9 mouse cellular contexts compared by ENCODE assay signal in the genomic region with DNA sequence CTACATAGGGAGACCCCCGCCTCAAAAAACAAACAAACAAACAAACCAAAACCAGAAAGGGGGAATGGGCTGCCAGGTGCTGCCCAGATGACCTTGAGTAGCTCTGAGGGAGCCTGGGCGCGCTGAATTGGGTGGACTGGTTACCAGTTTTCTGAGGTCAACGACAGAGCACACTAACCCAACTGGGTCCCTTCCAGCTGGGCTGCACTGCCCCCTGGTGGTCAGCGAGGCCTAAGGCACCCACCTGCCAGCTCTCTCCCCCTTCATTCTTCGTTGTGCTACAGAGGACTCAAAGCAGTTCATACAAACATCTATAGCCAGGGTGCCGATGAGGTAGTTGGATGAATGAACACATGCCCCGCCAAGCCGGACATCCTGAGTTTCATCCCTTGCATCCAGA. TPM values are rescaled to one million over a fixed set of nuclear protein-coding genes. Genes with fewer than 3 reads are reported as not detected.
DNase-seq lines count a peak whose midpoint lies in the region; ATAC-seq and TF ChIP-seq lines count a peak whose summit lies in the region.
"Had no signal": no experiment of that assay in that cellular context is flagged by ENCODE, and none has a peak within 500 bp of the region (broad histone marks: within the 10 kb centered on the region; RNA-seq: fewer than 3 reads in every experiment).

No protein-coding gene starts in this region.

- H3K4me1 ChIP-seq in midbrain, embryonic 10.5 days = peaks cover 10% of the 10 kb centered on the region
- no peaks in the 10 kb centered on the region for H3K4me1 ChIP-seq in midbrain, embryonic 16.5 days (ENCODE audit: control insufficient read depth, insufficient read depth, low read length)
- no peaks in the 10 kb centered on the region; the same call in 1 of the 2 replicates for H3K4me1 ChIP-seq in liver, postnatal 0 days (ENCODE audit: insufficient read depth)

- TF ChIP-seq EP300 in liver, postnatal 0 days (IDR thresholded peaks at IDR 0.05; ENCODE audit: low read depth) = no peak

- no peaks in the 10 kb centered on the region for H3K9me3 ChIP-seq in midbrain, embryonic 10.5 days (replicated peaks)
- H3K9me3 ChIP-seq in midbrain, embryonic 16.5 days (replicated peaks; ENCODE audit: control insufficient read depth, low read length, poor library complexity, severe bottlenecking) = no peaks in the 10 kb centered on the region
- no peaks in the 10 kb centered on the region for H3K9me3 ChIP-seq in liver, postnatal 0 days (ENCODE audit: low read length)

- H3K36me3 ChIP-seq in midbrain, embryonic 10.5 days = no peaks in the 10 kb centered on the region
- H3K36me3 ChIP-seq in midbrain, embryonic 16.5 days (ENCODE audit: control insufficient read depth, insufficient read depth, low read length) = no peaks in the 10 kb centered on the region
- no peaks in the 10 kb centered on the region for H3K36me3 ChIP-seq in liver, postnatal 0 days (replicated peaks; ENCODE audit: insufficient read depth, low read length)

- H3K27ac ChIP-seq in midbrain, embryonic 10.5 days (replicated peaks) = no peak overlapping the region
- no peak overlapping the region for H3K27ac ChIP-seq in midbrain, embryonic 16.5 days (ENCODE audit: low read length)
- no peak overlapping the region for H3K27ac ChIP-seq in liver, postnatal 0 days (ENCODE audit: low read depth)

- peak; percentile 99 for TF ChIP-seq CTCF in liver, postnatal 0 days (IDR thresholded peaks at IDR 0.05; ENCODE audit: low read depth)

- no peak for ATAC-seq in midbrain, embryonic 16.5 days
- peak; percentile 89 for ATAC-seq in liver, postnatal 0 days

- peak; percentile 75 for DNase-seq in midbrain, embryonic 10.5 days (ENCODE audit: low spot score)
- DNase-seq in c-Kit-positive CD71-negative TER-119-negative erythroid progenitor cells, embryonic 14.5 days (ENCODE audit: low read depth) = peak; percentile 81
- peak; percentile 45 to 53 for DNase-seq in frontal cortex, postnatal 36 days (ENCODE audit: low spot score in 2 of 2)
- DNase-seq in kidney, adult 8-10 months = peak; percentile 55 to 76
- peak; percentile 91 for DNase-seq in liver, postnatal 0 days
- peak; percentile 78 for DNase-seq in ovary, postnatal 36 days (ENCODE audit: low spot score)
- peak; percentile 89 for DNase-seq in thymus, postnatal 14 days

- 25% methylated on average over 9 of the region's 9 CpGs for WGBS in midbrain, embryonic 10.5 days
- 25% methylated on average over 9 of the region's 9 CpGs for WGBS in midbrain, embryonic 16.5 days
- 20% methylated on average over 9 of the region's 9 CpGs for WGBS in liver, postnatal 0 days (ENCODE audit: insufficient replicate concordance)

- H3K4me2 ChIP-seq in midbrain, embryonic 16.5 days (ENCODE audit: low read length) = no peak overlapping the region
- H3K4me2 ChIP-seq in liver, postnatal 0 days (ENCODE audit: low read depth, low read length) = no peak overlapping the region

- no peak overlapping the region for H3K9ac ChIP-seq in midbrain, embryonic 16.5 days (ENCODE audit: low read depth, low read length)
- H3K9ac ChIP-seq in liver, postnatal 0 days (replicated peaks) = no peak overlapping the region

- H3K27me3 ChIP-seq in midbrain, embryonic 10.5 days (ENCODE audit: low read depth, poor library complexity, severe bottlenecking) = peaks cover 10% of the 10 kb centered on the region; the same call in 1 of the 2 replicates
- no peaks in the 10 kb centered on the region for H3K27me3 ChIP-seq in midbrain, embryonic 16.5 days (ENCODE audit: control insufficient read depth, insufficient read depth, low read depth, low read length)
- no peaks in the 10 kb centered on the region for H3K27me3 ChIP-seq in liver, postnatal 0 days (ENCODE audit: insufficient read depth, low read length)

- H3K4me3 ChIP-seq in midbrain, embryonic 10.5 days = no peak overlapping the region
- no peak overlapping the region for H3K4me3 ChIP-seq in midbrain, embryonic 16.5 days (ENCODE audit: low read depth, low read length)
- H3K4me3 ChIP-seq in liver, postnatal 0 days (ENCODE audit: low read depth, low read length) = no peak overlapping the region

RNA-seq across cellular contexts. Expression of a gene that starts 8.6 kb away (rescaled TPM):
- 39.7 and 45.1 TPM in 2 replicates for polyA plus RNA-seq in midbrain, embryonic 10.5 days (2016; fragmentation: Nextera tagmentation; extraction: Ambion mirVana)
- polyA plus RNA-seq in midbrain, embryonic 16.5 days (2015; fragmentation: Nextera tagmentation; extraction: Ambion mirVana) = 35.2 and 37.4 TPM in 2 replicates
- polyA plus RNA-seq in liver, postnatal 0 days (2015; fragmentation: Nextera tagmentation; extraction: Ambion mirVana) = 8.5 and 8.6 TPM in 2 replicates

RNA-seq across cellular contexts. Expression of a gene that starts 10.4 kb away (rescaled TPM):
- 5.0 and 6.8 TPM in 2 replicates for polyA plus RNA-seq in midbrain, embryonic 10.5 days (2016; fragmentation: Nextera tagmentation; extraction: Ambion mirVana)
- polyA plus RNA-seq in midbrain, embryonic 16.5 days (2015; fragmentation: Nextera tagmentation; extraction: Ambion mirVana) = 5.5 TPM in 1 of 2 replicates, not detected in the other
- polyA plus RNA-seq in liver, postnatal 0 days (2015; fragmentation: Nextera tagmentation; extraction: Ambion mirVana) = not detected in 2 replicates
- polyA plus RNA-seq: frontal cortex, adult 2 months had no signal

RNA-seq across cellular contexts. Expression of a gene that starts 29.8 kb away (rescaled TPM):
- 114 and 118 TPM in 2 replicates for polyA plus RNA-seq in midbrain, embryonic 10.5 days (2016; fragmentation: Nextera tagmentation; extraction: Ambion mirVana)
- polyA plus RNA-seq in midbrain, embryonic 16.5 days (2015; fragmentation: Nextera tagmentation; extraction: Ambion mirVana) = 125 and 131 TPM in 2 replicates
- 64.3 and 65.7 TPM in 2 replicates for polyA plus RNA-seq in liver, postnatal 0 days (2015; fragmentation: Nextera tagmentation; extraction: Ambion mirVana)

RNA-seq across cellular contexts. Expression of a gene that starts 38.9 kb away (rescaled TPM):
- 61.7 and 69.7 TPM in 2 replicates for polyA plus RNA-seq in midbrain, embryonic 10.5 days (2016; fragmentation: Nextera tagmentation; extraction: Ambion mirVana)
- 74.9 and 79.6 TPM in 2 replicates for polyA plus RNA-seq in midbrain, embryonic 16.5 days (2015; fragmentation: Nextera tagmentation; extraction: Ambion mirVana)
- 27.0 and 27.5 TPM in 2 replicates for polyA plus RNA-seq in liver, postnatal 0 days (2015; fragmentation: Nextera tagmentation; extraction: Ambion mirVana)

RNA-seq across cellular contexts. Expression of a gene that starts 51.7 kb away (rescaled TPM):
- polyA plus RNA-seq in midbrain, embryonic 10.5 days (2016; fragmentation: Nextera tagmentation; extraction: Ambion mirVana) = 5.9 and 7.8 TPM in 2 replicates
- 14.1 and 15.2 TPM in 2 replicates for polyA plus RNA-seq in midbrain, embryonic 16.5 days (2015; fragmentation: Nextera tagmentation; extraction: Ambion mirVana)
- polyA plus RNA-seq in liver, postnatal 0 days (2015; fragmentation: Nextera tagmentation; extraction: Ambion mirVana) = 0.12 and 0.14 TPM in 2 replicates
